Mouse (Mus musculus) neural tube, embryonic 15.5 days (tissue): ENCODE data around the gene Grid1. TPM values are rescaled to one million over a fixed set of nuclear protein-coding genes. Genes with fewer than 3 reads are reported as not detected.

Source experiments
- ATAC-seq: fragments of 200-750 bp; cut with Nextera tagmentation; 2 replicates; pipeline ENCODE4 v1.8.0; 2017; ENCODE audit warnings: mild to moderate bottlenecking, moderate TSS enrichment, moderate library complexity; ENCODE audit not compliant: low FRiP score
- H3K27ac ChIP-seq: fragments of 300-500 bp; sonication (generic); replicated peaks from 2 replicates; pipeline ENCODE4 v1.5.1; 2015; ENCODE audit warnings: mild to moderate bottlenecking, inconsistent platforms
- H3K27me3 ChIP-seq: fragments of 300-500 bp; sonication (generic); replicated peaks from 2 replicates; pipeline ENCODE4 v1.6.1; 2015; ENCODE audit warnings: inconsistent platforms
- H3K36me3 ChIP-seq: fragments of 300-500 bp; sonication (generic); 2 replicates; pipeline ENCODE4 v1.6.1; 2015; ENCODE audit warnings: inconsistent platforms
- H3K4me1 ChIP-seq: fragments of 300-500 bp; sonication (generic); 2 replicates; pipeline ENCODE4 v1.6.1; 2015; ENCODE audit warnings: inconsistent platforms
- H3K4me2 ChIP-seq: fragments of 300-500 bp; sonication (generic); 2 replicates; pipeline ENCODE4 v1.6.1; 2015; ENCODE audit warnings: inconsistent platforms, mild to moderate bottlenecking, moderate library complexity
- H3K4me3 ChIP-seq: fragments of 300-500 bp; sonication (generic); replicated peaks from 2 replicates; pipeline ENCODE4 v1.5.1; 2015; ENCODE audit warnings: mild to moderate bottlenecking, inconsistent platforms
- H3K9ac ChIP-seq: fragments of 300-500 bp; sonication (generic); replicated peaks from 2 replicates; pipeline ENCODE4 v1.6.1; 2015; ENCODE audit warnings: mild to moderate bottlenecking, inconsistent platforms
- H3K9me3 ChIP-seq: fragments of 300-500 bp; sonication (generic); replicated peaks from 2 replicates; pipeline ENCODE4 v1.6.1; 2016; ENCODE audit warnings: inconsistent platforms
- WGBS: fragments of 180-500 bp; shearing (Covaris S2); methylation state at CpG from one replicate; pipeline ENCODE4 v1.1.7; 2015; ENCODE audit warnings: mixed read lengths; 5-methylcytosine and 5-hydroxymethylcytosine counted together
- polyA plus RNA-seq: library from polyadenylated mRNA; unstranded; fragments of >200 nt; fragmentation: Nextera tagmentation; extraction: Ambion mirVana; gene quantifications from 2 replicates; pipeline ENCODE4 v1.2.1, GENCODE M21; 2015

Grid1 gene
- polyA plus RNA-seq, 1 experiment from 2014 or later: 8.3 TPM

GRCm38 (mm10) chr14:35029626-35030025, 209.7 kb downstream of the Grid1 start:
- H3K9ac ChIP-seq: no peak overlapping the region
- 98% methylated on average over 2 of the region's 2 CpGs for WGBS

DNA sequence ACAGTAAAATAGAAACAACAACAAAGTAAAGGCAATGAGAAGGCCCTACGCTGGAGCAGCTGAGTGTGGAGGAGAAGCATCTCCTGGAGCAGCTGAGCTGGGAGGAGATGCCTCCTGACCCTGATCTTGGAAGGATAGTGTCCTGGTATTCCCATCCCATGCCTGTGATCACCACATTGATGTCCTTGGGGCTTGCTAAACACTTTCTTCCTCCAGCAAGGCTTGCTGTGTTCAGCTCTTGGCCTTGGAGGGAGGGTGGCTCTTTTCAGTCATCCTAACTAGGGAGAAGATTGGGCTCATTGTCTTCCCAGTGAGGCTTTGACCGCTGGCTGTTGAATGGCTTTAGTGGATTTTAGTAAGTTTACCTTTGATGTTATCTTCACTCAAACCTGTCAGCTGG, 210.4 kb downstream of the Grid1 start:
- Histone ChIP-seq H3K9me3 (no peaks in the 10 kb centered on the region), H3K27me3 (no peaks in the 10 kb centered on the region), H3K4me2 (no peak overlapping the region), H3K9ac (no peak overlapping the region), H3K27ac (no peak overlapping the region), H3K4me3 (no peak overlapping the region), H3K4me1 (0 out of 2 replicates have a peak, but pooled peaks cover 4% of the 10 kb centered on the region), H3K36me3 (no peaks in the 10 kb centered on the region)
- ATAC-seq: no peak
- 89% methylated on average over 2 of the region's 2 CpGs for WGBS

More at GRCm38 (mm10) chr14:35029626-35030025, 209.7 kb downstream of the Grid1 start:
- Histone ChIP-seq H3K4me1 (0 out of 2 replicates have a peak, but pooled peaks cover 4% of the 10 kb centered on the region), H3K4me3 (no peak overlapping the region), H3K4me2 (no peak overlapping the region), H3K27me3 (no peaks in the 10 kb centered on the region), H3K27ac (no peak overlapping the region), H3K9me3 (no peaks in the 10 kb centered on the region), H3K36me3 (no peaks in the 10 kb centered on the region)
- ATAC-seq: no peak

DNA sequence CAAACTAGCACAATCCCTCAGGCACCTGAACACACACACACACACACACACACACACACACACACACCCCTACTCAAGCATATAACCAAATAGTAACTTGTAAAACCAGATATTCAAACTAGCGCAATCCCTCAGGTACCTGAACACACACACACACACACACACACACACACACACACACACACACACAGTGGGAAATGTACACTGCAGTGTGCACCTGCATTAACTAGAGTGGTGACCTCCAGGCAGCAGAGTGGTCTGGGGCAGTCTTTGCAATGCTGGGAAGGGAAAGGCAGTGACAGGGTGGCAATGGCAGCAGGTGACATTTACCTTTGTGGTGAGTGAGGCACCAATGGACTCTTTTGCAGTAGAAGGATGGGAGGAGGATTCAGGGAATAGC, 212.4 kb downstream of the Grid1 start:
- no peaks in the 10 kb centered on the region for H3K36me3 ChIP-seq
- no peaks in the 10 kb centered on the region for H3K27me3 ChIP-seq
- H3K4me3 ChIP-seq: no peak overlapping the region
- ATAC-seq: no peak
- no peak overlapping the region for H3K27ac ChIP-seq
- no peak overlapping the region for H3K9ac ChIP-seq
- H3K4me2 ChIP-seq: no peak overlapping the region
- no peaks in the 10 kb centered on the region for H3K9me3 ChIP-seq
- WGBS: 100% methylated on average over 1 of the region's 1 CpGs
- 0 out of 2 replicates have a peak, but pooled peaks cover 4% of the 10 kb centered on the region for H3K4me1 ChIP-seq

GRCm38 (mm10) chr14:35044268-35044667, 224.4 kb downstream of the Grid1 start:
- no peak overlapping the region for H3K27ac ChIP-seq
- WGBS: 51% methylated on average over 5 of the region's 5 CpGs
- H3K4me3 ChIP-seq: no peak overlapping the region
- no peak for ATAC-seq
- H3K9ac ChIP-seq: no peak overlapping the region
- H3K36me3 ChIP-seq: no peaks in the 10 kb centered on the region
- no peaks in the 10 kb centered on the region for H3K27me3 ChIP-seq
- no peak overlapping the region for H3K4me2 ChIP-seq
- H3K4me1 ChIP-seq: no peaks in the 10 kb centered on the region
- no peaks in the 10 kb centered on the region for H3K9me3 ChIP-seq

GRCm38 (mm10) chr14:35044918-35045698, 225.2 kb downstream of the Grid1 start:
- peak; percentile 42 for ATAC-seq
- H3K27ac ChIP-seq: no peak overlapping the region
- whole genome bisulfite sequencing: 79% methylated on average over 10 of the region's 10 CpGs

GRCm38 (mm10) chr14:35049231-35049630, 229.3 kb downstream of the Grid1 start:
- Histone ChIP-seq H3K9me3 (no peaks in the 10 kb centered on the region), H3K4me3 (no peak overlapping the region), H3K4me1 (no peaks in the 10 kb centered on the region), H3K36me3 (no peaks in the 10 kb centered on the region), H3K4me2 (no peak overlapping the region), H3K27ac (no peak overlapping the region), H3K9ac (no peak overlapping the region), H3K27me3 (no peaks in the 10 kb centered on the region)
- 78% methylated on average over 8 of the region's 8 CpGs for WGBS
- no peak for ATAC-seq

More at GRCm38 (mm10) chr14:35044918-35045698, 225.2 kb downstream of the Grid1 start:
- Histone ChIP-seq H3K36me3 (no peaks in the 10 kb centered on the region), H3K27me3 (no peaks in the 10 kb centered on the region), H3K4me1 (no peaks in the 10 kb centered on the region), H3K4me3 (no peak overlapping the region), H3K4me2 (no peak overlapping the region), H3K9me3 (no peaks in the 10 kb centered on the region), H3K9ac (no peak overlapping the region)

DNA sequence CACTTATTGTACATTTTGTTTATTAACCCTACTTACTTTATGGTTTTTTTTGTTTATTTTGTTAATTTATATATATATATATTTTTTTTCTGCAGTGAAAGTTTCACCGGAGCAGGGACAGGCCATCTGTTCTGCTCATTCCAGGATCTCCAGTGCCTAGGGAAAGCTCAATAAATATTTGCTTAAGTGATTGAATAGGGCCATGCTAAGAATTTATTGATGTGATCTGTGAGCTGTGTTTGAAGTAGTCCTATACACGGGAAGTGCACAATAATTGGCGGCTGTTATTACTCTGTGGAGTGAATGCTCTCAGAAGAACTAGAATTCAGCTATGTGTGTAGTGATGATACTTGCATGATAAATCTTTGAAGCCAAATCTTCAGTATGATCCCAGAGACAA, 234.2 kb downstream of the Grid1 start:
- ATAC-seq: no peak
- Histone ChIP-seq H3K4me2 (no peak overlapping the region), H3K36me3 (no peaks in the 10 kb centered on the region), H3K4me3 (no peak overlapping the region), H3K9ac (no peak overlapping the region), H3K9me3 (no peaks in the 10 kb centered on the region), H3K27me3 (no peaks in the 10 kb centered on the region), H3K4me1 (no peaks in the 10 kb centered on the region), H3K27ac (no peak overlapping the region)
- WGBS: 62% methylated on average over 3 of the region's 3 CpGs

GRCm38 (mm10) chr14:35074636-35075035, 254.7 kb downstream of the Grid1 start:
- WGBS: 57% methylated on average over 6 of the region's 6 CpGs
- Histone ChIP-seq H3K4me1 (peaks cover 11% of the 10 kb centered on the region), H3K4me3 (no peak overlapping the region), H3K36me3 (no peaks in the 10 kb centered on the region), H3K27ac (peak overlapping the region; percentile 58; the same call in 1 of the 2 replicates), H3K27me3 (no peaks in the 10 kb centered on the region), H3K9ac (no peak overlapping the region), H3K4me2 (no peak overlapping the region), H3K9me3 (no peaks in the 10 kb centered on the region)
- peak; percentile 94 for ATAC-seq

DNA sequence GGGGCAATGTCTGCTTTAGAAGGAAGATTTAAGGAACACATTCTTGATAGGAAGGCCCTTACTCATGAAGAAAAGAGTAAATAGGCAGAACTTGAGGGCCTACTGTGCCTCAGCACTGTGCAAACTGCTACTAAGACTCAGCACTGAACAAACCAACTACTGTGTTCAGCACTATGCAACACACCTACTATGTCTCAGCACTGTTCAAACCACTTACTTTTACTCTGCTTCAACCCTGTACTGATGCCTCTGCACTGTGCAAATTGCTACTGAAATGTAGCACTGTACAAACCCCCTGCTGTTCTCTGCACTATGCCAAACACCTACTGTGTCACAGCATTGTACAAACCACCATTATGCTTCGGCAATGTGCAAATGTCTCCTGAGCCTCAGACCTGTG, 260.0 kb downstream of the Grid1 start:
- Histone ChIP-seq H3K9ac (no peak overlapping the region), H3K36me3 (no peaks in the 10 kb centered on the region), H3K4me1 (peaks cover under 1% of the 10 kb centered on the region), H3K4me2 (no peak overlapping the region), H3K27ac (no peak overlapping the region), H3K27me3 (no peaks in the 10 kb centered on the region), H3K4me3 (no peak overlapping the region), H3K9me3 (no peaks in the 10 kb centered on the region)
- no peak for ATAC-seq
- 36% methylated on average over 1 of the region's 1 CpGs for WGBS

- Histone ChIP-seq H3K36me3 (no peaks in the 10 kb centered on the region), H3K27me3 (no peaks in the 10 kb centered on the region), H3K4me1 (peaks cover 16% of the 10 kb centered on the region), H3K9ac (no peak overlapping the region), H3K27ac (no peak overlapping the region), H3K9me3 (no peaks in the 10 kb centered on the region), H3K4me2 (no peak overlapping the region), H3K4me3 (no peak overlapping the region)
- WGBS: 92% methylated on average over 4 of the region's 4 CpGs
- no peak for ATAC-seq
Measured at GRCm38 (mm10) chr14:35092646-35093045, 272.7 kb downstream of the Grid1 start.

DNA sequence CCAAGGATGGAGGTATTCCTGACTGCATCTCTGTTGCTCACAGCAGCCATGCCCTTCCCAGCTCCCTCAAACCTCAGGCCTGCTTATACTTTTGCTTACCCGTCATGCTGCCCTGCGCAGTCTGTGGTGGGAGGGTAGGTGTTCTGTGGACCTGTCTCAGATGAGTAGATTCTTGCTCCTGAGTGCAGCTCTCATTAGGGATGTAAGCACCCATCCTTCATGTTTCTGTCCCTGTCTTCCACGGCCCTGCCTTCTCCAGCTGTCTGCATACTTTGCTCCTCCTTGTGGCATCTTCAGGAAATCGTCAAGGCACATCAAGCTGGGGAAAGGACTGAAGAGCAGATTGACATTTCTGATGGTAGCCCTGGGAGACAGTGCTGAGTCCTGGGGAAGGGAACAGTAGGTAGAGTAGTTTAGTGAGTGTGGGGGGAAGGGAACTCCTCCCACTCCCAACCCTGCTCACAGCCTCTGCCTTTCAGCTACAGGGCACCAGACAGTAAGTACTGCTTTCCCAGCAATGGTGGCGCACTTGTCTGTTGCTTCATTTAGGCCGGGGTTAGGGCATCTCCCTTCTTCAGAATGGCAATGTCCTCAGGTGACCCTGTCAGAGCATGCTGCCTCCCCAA, 273.8 kb downstream of the Grid1 start:
- no peaks in the 10 kb centered on the region for H3K9me3 ChIP-seq
- no peak for ATAC-seq
- no peak overlapping the region for H3K4me2 ChIP-seq
- 63% methylated on average over 6 of the region's 6 CpGs for WGBS
- peaks cover 16% of the 10 kb centered on the region for H3K4me1 ChIP-seq
- no peak overlapping the region for H3K4me3 ChIP-seq
- H3K27ac ChIP-seq: no peak overlapping the region
- H3K27me3 ChIP-seq: no peaks in the 10 kb centered on the region
- no peak overlapping the region for H3K9ac ChIP-seq
- H3K36me3 ChIP-seq: no peaks in the 10 kb centered on the region

DNA sequence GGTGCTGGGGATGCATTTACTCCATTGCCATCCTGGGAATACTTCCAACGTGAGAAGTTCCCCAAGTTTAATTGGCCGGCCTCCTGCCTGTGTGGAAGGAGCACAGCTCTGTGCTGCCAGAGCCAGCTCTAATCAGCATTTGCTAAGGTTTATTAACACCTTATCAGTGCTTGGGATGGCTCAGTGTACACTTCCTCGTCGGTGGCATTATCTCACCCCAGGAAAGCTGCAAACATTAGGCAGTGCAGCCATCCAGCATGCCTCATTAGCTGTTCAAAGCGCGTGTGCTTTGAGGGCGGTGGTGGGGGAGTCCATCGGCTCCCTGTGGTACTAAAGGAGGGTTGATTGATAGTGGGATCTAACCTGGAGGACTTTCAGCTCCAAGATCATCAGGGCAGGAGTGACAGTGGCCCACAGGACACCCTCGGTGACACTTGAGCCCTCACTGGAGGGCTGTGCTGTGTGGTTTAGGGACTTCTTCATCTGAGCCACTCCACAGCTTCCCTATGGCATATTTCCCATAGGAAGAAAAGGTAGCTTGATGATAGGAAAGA, 275.7 kb downstream of the Grid1 start:
- H3K4me3 ChIP-seq: no peak overlapping the region
- peak; percentile 37; the same call in 1 of the 2 replicates for ATAC-seq
- no peaks in the 10 kb centered on the region for H3K27me3 ChIP-seq
- no peak overlapping the region for H3K9ac ChIP-seq
- no peaks in the 10 kb centered on the region for H3K36me3 ChIP-seq
- 18% methylated on average over 9 of the region's 9 CpGs for WGBS
- H3K27ac ChIP-seq: no peak overlapping the region
- H3K4me1 ChIP-seq: peaks cover 16% of the 10 kb centered on the region
- H3K9me3 ChIP-seq: no peaks in the 10 kb centered on the region
- H3K4me2 ChIP-seq: no peak overlapping the region
